Mouse (Mus musculus): ENCODE measurements at regions not wholly inside any gene's neighbourhood (a gene's known extent, or its start where the extent isn't known, plus 50 kb on each side); places are given as distances from the start of the nearest gene placed in this dataset.

GRCm38 (mm10) chr12:30710554-30710953 is 126.3 kb downstream of the Tmem18 start:
- Histone ChIP-seq H3K4me1 (ENCODE audit: control insufficient read depth in 1 of 2, insufficient read depth in 2 of 2, low read length in 2 of 2) (no peaks in the 10 kb centered on the region), H3K27me3 (ENCODE audit: control insufficient read depth in 1 of 2, insufficient read depth in 2 of 2, low read length in 2 of 2) (no peaks in the 10 kb centered on the region), H3K4me3 (ENCODE audit: control insufficient read depth in 1 of 2, insufficient read depth in 1 of 2, low read depth in 2 of 2, low read length in 2 of 2) (no peak overlapping the region), H3K9me3 (replicated peaks; ENCODE audit: insufficient read depth, low read length) (no peaks in the 10 kb centered on the region), H3K79me2 (ENCODE audit: control insufficient read depth, insufficient read depth, low read length, poor library complexity) (no peaks in the 10 kb centered on the region), H3K36me3 (ENCODE audit: control insufficient read depth in 1 of 2, insufficient read depth in 2 of 2, low read length in 2 of 2) (no peaks in the 10 kb centered on the region), H3K9ac (ENCODE audit: control insufficient read depth, low read depth, low read length, poor library complexity, severe bottlenecking) (no peak overlapping the region), H3K27ac (ENCODE audit: control insufficient read depth, low read depth, low read length) (no peak overlapping the region)
- TF ChIP-seq MAX (IDR thresholded peaks at IDR 0.05; ENCODE audit: low read length) (no peak), CHD2 (IDR thresholded peaks at IDR 0.05; ENCODE audit: low read length) (no peak), UBTF (IDR thresholded peaks at IDR 0.05; ENCODE audit: borderline replicate concordance, insufficient read depth, low read depth, low read length) (no peak), EP300 (IDR thresholded peaks at IDR 0.05; ENCODE audit: low read depth in 1 of 2, low read length in 2 of 2) (no peak)
- DNase-seq (ENCODE audit: low read depth, low spot score): no peak

GRCm38 (mm10) chr12:30726747-30727146 is 142.5 kb downstream of the Tmem18 start:
- Histone ChIP-seq H3K27ac (ENCODE audit: control insufficient read depth, low read depth, low read length) (no peak overlapping the region), H3K4me3 (ENCODE audit: control insufficient read depth in 1 of 2, insufficient read depth in 1 of 2, low read depth in 2 of 2, low read length in 2 of 2) (no peak overlapping the region), H3K4me1 (ENCODE audit: control insufficient read depth in 1 of 2, insufficient read depth in 2 of 2, low read length in 2 of 2) (no peaks in the 10 kb centered on the region), H3K9me3 (replicated peaks; ENCODE audit: insufficient read depth, low read length) (no peaks in the 10 kb centered on the region), H3K79me2 (ENCODE audit: control insufficient read depth, insufficient read depth, low read length, poor library complexity) (no peaks in the 10 kb centered on the region), H3K27me3 (ENCODE audit: control insufficient read depth in 1 of 2, insufficient read depth in 2 of 2, low read length in 2 of 2) (no peaks in the 10 kb centered on the region), H3K36me3 (ENCODE audit: control insufficient read depth in 1 of 2, insufficient read depth in 2 of 2, low read length in 2 of 2) (no peaks in the 10 kb centered on the region), H3K9ac (ENCODE audit: control insufficient read depth, low read depth, low read length, poor library complexity, severe bottlenecking) (no peak overlapping the region)
- DNase-seq (ENCODE audit: low read depth, low spot score): no peak
- TF ChIP-seq JUND (IDR thresholded peaks at IDR 0.05; ENCODE audit: low read depth, low read length): no peak
- TF ChIP-seq MAX (IDR thresholded peaks at IDR 0.05; ENCODE audit: low read length): no peak
- no peak for TF ChIP-seq NRF1 (IDR thresholded peaks at IDR 0.05; ENCODE audit: insufficient read depth, low read depth, low read length, poor library complexity, severe bottlenecking)
- TF ChIP-seq BHLHE40 (IDR thresholded peaks at IDR 0.05; ENCODE audit: borderline replicate concordance, low read depth, low read length): no peak
- TF ChIP-seq GATA1 (IDR thresholded peaks at IDR 0.05; ENCODE audit: low read depth, low read length): no peak
- no peak for TF ChIP-seq ELF1 (IDR thresholded peaks at IDR 0.05; ENCODE audit: low read depth, low read length)
- no peak for TF ChIP-seq USF2 (IDR thresholded peaks at IDR 0.05; ENCODE audit: borderline replicate concordance in 1 of 2, insufficient read depth in 1 of 2, low read depth in 1 of 2, low read length in 2 of 2)
- TF ChIP-seq TAL1 (IDR thresholded peaks at IDR 0.05; ENCODE audit: low read length): no peak
- no peak for TF ChIP-seq MXI1 (IDR thresholded peaks at IDR 0.05; ENCODE audit: low read depth, low read length)
- no peak for TF ChIP-seq HCFC1 (IDR thresholded peaks at IDR 0.05; ENCODE audit: low read depth, low read length)
- TF ChIP-seq E2F4 (IDR thresholded peaks at IDR 0.05; ENCODE audit: borderline replicate concordance, low read depth, low read length): no peak
- TF ChIP-seq CTCF (IDR thresholded peaks at IDR 0.05 in 2 of 3, conservative IDR thresholded peaks at IDR 0.05 in 1 of 3; ENCODE audit: control insufficient read depth in 1 of 3, insufficient read depth in 1 of 3, low read depth in 2 of 3, low read length in 3 of 3, poor library complexity in 1 of 3, severe bottlenecking in 1 of 3): no peak
- TF ChIP-seq SMC3 (IDR thresholded peaks at IDR 0.05; ENCODE audit: low read depth, low read length): no peak
- TF ChIP-seq ZNF384 (IDR thresholded peaks at IDR 0.05; ENCODE audit: low read depth, low read length): no peak
- TF ChIP-seq POLR2AphosphoS2 (IDR thresholded peaks at IDR 0.05; ENCODE audit: low read length): no peak
- no peak for TF ChIP-seq NELFE (IDR thresholded peaks at IDR 0.05; ENCODE audit: low read depth, low read length)
- no peak for TF ChIP-seq ZKSCAN1 (IDR thresholded peaks at IDR 0.05; ENCODE audit: low read depth, low read length)
- TF ChIP-seq GABPA (IDR thresholded peaks at IDR 0.05; ENCODE audit: low read depth, low read length): no peak

Measured in MEL (cell line).